Mouse (Mus musculus) neural tube, embryonic 10.5 days (tissue): ENCODE measurements around the gene Itih2.

Experiments used
- DNase-seq: peaks from one replicate; pipeline ENCODE4 v3.0.0-alpha.2; 2017; ENCODE audit warnings: low spot score; ENCODE audit errors: extremely low spot score

Itih2 gene

GRCm38 (mm10) chr2:10119276-10119675, 11.9 kb downstream of the Itih2 start:
- no peak for DNase-seq

DNA sequence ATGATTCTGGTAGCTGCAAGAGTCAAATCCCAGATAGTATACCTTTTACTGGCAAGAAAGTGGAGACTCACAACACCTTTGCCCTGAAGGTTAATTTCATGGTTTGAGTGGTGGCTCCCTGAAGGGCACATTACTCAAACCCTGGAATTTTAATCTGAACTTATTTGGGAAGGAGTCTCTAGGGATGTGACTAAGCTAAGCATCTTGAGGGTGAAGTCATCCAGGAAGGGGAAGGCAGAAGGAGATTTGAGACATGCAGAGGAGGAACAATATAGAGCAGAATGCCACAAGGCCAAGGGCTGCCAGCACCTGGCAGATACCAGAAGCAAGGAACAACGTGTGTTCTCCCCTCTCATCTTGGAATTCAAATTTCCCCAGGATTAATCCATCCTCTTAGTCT, 12.4 kb downstream of the Itih2 start:
- no peak for DNase-seq

DNA sequence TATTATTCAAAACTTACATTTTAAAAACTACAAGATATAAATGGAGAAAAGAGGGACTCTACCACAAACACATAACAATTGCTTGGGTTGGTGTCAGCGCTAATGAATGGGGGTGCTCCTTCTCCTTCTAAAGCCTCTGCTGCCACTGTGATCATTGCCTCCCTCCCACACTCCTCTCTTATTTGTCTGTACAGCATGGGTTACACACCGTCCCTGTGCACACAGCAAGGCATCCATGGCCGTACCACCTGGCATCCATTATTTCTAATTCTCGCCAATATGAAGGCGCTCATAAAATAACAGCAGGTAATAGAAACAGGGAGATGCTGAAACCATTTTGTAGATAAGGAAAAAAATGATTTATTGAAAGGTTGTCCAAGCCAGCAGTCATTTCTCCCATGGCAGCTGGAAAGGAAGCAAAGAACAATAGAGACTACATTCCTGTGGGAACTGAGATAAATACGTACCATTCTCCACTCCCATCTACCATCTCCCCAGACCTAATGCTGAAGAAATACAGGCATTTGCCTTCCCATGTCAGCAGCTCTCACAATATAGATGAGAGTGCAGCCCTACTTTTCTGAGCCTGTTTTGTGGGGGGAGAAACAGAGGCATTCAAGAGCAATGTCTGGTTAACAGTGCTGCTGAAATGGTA, 22.5 kb downstream of the Itih2 start:
- no peak for DNase-seq

- peak; percentile 27 for DNase-seq
These were observed 30.0 kb downstream of the Itih2 start for GRCm38 (mm10) chr2:10101180-10101579.

GRCm38 (mm10) chr2:10100471-10100870, 30.7 kb downstream of the Itih2 start:
- no peak for DNase-seq

DNA sequence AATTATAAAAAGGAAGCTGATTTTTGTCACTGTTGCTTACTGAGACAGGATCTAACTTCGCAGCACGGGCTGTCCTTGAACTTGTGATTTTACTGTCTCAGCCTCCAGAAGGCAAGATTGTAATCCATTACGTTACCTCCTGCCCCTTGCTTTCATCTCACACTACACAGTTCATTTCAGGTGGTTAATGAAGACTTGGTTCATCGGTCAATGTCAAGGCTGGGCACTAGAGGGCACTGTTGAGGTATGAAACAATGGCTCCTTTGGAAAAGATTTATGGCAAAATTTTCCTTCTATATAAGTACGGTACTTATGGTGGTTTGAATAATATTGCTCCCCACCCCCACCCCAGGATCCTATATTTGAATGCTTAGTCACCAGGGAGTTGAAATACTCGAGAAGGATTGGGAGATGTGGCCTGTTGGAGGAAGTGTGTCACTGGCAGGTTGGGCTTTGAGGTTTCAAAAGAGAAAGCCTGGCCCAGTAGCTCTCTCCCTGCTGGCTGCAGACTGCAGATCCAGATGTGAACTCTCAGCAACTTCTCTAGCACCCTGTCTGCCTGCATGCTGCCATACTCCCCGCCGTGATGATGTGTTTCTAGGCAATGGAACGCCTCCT, 32.5 kb downstream of the Itih2 start:
- DNase-seq = peak; percentile 43

DNA sequence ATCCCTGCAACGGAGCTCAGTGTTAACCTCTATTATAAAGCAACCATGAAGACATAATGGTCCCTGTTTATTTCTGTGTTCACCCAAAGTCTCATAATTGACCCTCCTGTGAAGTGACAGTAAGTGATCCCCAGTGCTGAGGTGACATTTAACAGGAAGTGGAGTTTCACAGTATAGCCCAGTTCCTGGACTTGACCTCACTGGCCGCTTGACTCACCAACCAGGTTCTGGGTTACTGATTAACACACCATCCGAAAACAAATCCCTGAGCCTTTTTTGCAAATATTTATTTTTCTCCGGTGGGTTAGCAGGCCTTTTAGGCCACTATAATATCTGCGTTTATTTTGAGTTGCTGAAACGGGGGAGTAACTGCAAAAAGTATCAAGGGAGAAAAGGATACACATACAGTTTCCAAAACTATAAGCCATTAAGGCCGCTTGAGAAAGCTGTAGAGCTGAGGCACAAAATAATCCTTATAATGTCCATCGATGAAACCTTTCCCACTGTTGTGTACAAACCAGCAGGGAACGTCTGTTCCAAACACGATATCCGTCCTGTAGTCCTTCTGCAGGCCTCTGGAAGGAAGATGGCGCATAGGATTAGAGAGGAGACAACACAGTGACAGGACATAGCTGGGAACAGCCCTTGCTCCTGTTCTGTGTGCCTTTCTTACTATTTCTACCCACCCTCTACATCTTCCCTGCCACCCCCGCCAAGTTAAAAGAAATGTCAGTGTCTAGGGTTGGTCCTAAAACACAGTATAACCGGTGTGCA, 36.7 kb downstream of the Itih2 start:
- no peak for DNase-seq

DNA sequence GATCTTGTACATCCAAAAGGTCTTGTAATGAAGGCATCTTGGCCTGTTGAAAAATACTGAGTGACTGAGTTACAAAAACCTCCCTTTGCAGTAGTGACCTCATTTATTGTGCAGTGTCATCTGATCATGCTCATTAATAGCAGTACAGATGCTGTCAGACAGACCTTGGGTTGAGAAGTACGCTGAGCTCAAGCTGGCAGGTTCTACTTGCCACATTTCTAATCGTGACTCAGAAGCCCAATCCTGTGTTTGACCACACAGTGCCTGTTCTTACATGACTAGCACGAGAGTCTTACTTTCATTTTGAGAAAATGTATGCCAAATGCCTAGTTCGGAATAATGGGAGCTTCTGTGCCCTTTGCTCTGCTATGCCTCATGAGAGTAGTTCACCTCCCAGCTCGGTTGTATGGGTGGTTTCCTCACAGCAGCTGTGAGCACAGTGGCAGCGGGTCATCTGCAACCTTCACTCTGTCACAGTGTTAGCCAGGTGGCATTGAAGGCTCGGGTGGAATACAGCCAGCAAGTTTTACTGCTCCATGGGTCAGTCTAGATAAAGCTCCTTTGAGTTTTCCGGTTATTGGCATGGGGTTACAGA, 43.8 kb downstream of the Itih2 start:
- no peak for DNase-seq

GRCm38 (mm10) chr2:10082737-10083136, 48.5 kb downstream of the Itih2 start:
- DNase-seq = no peak

DNA sequence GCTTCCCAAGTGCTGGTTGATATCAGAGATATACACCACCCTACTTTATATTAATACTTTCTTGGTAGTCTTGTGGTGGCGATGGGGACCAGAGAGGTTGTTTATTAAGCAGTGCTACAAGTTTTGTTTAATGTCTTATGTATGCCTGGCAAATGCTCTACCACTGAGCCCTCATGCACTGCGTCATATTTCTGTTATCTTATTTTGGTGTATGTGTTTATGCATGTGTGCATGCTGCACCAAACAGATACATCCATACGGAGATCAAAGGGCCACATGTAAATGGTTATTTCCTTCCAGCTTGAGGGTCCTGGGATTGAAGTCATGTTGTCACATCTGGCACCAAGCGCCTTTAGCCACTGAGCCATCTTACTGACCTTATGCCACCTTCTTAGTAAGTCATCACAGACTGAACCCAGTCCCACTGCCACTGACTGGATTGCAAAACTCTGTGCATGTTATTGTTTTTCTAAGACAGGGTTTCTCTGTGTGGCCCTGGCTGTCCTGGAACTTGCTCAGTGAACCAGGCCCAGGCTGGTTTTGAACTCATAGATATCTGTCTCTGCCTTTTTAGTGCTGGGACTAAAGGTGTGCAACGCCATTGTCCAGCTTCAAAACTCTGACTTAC, 49.6 kb downstream of the Itih2 start:
- DNase-seq = no peak

DNA sequence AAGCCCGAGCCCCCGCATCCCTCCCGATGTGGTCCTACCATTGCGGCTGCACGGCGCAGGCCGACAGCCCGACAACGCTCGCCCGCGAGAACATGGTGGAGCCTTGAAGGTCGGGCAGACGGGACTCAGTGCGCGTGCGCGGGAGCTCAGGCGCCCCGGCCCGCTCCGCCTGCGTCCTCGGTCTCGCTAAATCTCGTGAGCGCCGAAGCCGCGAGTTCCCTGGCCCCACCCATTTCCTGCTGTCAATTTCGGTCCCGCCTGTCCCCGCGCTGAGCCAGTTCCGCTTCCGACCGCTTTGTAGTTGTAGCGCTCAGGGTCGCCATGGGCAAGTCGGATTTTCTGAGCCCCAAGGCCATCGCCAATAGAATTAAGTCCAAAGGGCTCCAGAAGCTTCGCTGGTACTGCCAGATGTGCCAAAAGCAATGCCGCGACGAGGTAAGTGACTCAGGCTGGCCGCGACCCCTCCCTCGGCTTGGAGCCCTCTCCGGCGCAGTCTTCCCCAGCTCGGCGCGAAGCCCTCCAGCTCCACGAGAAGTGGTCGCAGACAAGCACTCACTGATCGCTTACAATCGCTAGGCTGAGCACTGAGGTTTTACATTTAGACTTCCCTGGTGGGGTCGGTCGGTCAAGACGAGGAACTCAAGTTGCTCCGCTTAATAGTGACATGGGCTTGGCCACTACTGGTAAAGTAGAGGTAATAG, 50.7 kb downstream of the Itih2 start, which contains the start of the genes Atp5c1 and Kin:
TSS of gene Atp5c1 (minus strand) at position 201 of the 701 bp plus-strand sequence.
TSS of gene Kin (plus strand) at position 284 of the 701 bp plus-strand sequence.
- peak; percentile 97 for DNase-seq

DNA sequence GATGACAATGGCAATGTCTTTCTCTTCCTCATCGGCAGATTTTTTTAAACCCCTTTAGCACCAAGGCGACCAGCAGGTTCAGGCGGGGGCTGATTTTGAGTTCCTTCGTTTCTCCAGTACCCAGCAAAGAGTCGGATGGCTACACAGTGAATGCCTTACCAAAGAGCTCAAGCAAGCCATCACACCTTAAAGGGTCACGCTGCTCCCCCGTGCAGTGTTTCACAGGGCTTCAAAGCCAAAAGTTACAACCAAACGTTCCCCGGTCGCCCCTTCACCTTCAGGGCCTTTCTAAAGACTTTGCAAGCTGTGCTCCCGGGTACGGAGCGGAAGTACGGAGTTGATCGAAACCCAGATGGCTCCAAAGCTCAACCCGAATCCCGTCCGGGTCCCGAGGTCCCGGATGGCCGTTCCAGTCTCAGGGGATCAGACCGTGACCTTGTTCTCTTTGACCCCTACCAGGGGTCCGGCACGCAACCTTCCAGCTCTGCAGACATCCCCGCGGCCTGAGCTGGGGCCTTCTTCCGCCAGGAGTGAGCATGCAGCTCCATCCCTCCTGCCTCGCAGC, 51.4 kb downstream of the Itih2 start:
- no peak for DNase-seq

GRCm38 (mm10) chr2:10076675-10077074, 54.5 kb downstream of the Itih2 start:
- no peak for DNase-seq

DNA sequence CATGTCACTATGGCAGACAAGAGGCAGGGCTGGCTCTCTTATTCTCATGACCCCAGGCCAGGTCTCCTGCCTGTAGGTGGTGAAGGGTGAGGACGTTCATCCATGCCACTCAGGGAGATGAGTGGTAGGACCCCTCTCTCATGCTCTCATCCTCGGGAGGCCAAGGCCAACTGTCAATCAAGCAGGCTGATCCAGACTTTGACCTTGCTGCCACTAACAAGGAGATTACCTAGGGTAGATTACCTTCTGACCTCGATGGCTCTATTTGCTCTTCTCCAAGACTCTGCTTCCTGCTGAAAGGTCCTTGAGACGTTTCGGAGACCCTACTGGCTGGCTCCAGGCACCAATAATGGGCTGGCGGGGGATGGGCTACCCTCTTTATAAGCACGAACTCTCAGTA, 56.7 kb downstream of the Itih2 start:
- no peak for DNase-seq

DNA sequence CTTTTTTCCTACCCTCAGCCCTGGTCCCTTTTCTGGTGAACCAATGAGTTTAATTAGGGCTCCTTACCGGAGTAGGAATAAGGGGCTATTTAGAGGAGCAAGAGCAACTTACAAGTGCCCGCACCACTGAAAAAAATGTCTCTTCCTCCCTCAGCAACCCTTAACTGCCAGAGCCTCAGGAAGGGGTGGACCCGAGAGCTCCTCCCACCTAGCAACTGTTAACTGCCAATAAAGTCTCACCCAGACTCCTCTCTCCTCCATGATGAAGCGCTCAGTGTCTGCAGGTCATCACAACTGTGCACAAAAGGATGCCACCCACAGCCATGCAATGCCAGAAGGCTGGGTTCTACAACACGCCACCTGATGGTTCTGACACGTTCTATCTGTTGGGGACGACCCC, 59.4 kb downstream of the Itih2 start:
- DNase-seq = no peak

GRCm38 (mm10) chr2:10058836-10059235, 72.4 kb downstream of the Itih2 start:
- no peak for DNase-seq

DNA sequence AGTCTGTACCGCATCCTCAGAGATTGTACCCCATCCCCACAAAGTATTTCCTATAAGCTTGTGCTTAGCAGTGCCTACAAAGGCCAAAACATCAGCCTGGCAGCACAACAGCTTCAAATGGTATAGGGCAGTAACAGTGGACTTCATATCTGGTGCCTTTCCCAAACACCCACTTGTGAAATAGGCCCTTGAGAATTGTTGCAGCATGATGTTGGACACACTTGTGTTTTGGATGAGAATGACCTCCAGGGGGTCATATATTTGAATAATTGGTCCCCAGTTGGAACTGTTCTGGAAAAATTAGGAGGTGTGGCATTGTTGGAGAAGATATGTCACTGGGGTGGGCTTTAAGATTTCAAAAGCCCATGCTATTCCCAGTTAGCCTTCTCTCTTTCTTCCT, 79.2 kb downstream of the Itih2 start:
- no peak for DNase-seq

DNA sequence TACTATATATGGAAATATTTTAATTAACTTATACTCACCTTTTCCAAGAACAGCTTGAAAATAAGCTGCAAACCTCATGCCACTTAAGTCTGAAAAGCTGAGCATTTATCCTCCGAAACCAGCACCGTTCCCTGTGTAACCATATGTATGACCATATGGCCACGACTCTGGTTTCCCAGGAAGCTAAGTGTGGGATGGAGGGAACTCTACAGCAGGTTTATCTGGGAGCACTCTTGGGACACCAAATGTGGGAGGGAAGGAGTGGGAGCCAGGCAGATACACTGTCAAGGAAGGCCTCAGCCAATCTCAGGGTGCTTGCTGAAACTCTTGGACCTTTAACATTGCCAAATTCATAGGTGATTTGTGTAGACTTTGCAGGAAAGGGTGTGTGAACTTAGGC, 80.3 kb downstream of the Itih2 start:
- no peak for DNase-seq

DNA sequence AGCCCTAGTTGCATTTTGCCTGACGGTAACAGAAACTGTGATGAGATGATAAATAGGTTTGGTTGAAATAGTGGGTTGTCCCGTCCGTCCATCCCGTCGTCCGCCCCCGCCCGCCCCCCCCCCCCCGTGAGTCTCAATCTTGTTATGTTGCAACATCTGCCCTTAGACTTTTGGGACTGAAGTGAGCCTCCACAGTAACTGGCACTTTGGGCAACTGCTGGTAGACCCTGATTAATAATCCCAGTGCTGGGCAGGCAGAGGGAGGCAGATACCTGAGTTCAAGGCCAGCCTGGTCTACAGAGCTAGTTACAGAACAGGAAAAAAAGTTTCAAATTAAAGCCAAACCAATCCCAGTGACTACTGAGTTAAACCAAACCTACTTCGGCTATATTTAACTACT, 81.7 kb downstream of the Itih2 start:
- DNase-seq = no peak

DNA sequence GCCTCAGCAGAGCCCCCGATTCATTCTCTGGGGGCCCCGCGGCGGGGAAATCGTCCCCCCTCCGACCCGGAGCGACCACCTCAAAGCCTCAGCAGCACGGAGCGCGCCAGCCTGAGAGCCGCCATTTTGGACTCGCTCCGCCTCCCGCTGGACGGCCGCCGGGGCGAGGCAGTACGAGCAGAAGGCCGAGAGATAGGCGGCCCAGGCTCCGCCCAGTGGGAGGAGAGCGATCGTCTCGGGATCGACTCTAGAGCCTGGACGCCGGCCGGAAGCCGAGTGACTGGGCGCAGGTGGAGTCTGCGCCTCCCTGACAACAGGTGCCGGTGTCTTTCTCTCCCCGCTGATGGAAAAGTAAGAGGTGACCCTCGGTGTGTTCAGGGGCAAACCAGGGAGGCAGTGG, 82.7 kb downstream of the Itih2 start, which contains the start of gene Taf3:
TSS of gene Taf3 (minus strand) at position 136 of the 400 bp plus-strand sequence.
- peak; percentile 90 for DNase-seq
